Mouse (Mus musculus): ENCODE measurements around the gene Zfp366.

DNA sequence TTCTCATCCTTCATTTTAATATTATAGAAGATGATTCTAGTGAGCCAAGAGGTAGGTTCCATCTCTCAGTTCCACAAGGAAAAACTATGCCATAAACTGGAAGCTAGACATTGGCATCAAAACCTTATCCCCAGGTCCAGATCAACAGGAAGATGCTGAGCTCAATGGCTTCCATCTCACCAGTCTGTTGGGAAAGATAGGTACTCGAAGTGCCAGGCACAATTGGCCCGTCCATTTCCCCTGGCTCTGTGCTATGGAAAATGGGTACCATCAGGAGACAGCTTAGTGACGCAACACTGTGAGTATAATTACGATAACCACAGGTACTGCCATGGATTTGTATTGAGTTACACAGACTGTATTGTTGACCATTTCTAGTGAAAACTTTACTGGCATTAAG lies 72.3 kb downstream of the Zfp366 start:
- no peak for TF ChIP-seq GATA1 (IDR thresholded peaks at IDR 0.05; ENCODE audit: borderline replicate concordance, low read length)
- TF ChIP-seq FLI1 (IDR thresholded peaks at IDR 0.05; ENCODE audit: low read length): no peak
